Mouse (Mus musculus) kidney, adult 2 months (tissue): Measurements from ENCODE around the gene Tvp23b. TPM values are rescaled to one million over a fixed set of nuclear protein-coding genes. Genes with fewer than 3 reads are reported as not detected.

Experiments used
- DNase-seq: peaks from one replicate; pipeline ENCODE4 v3.0.0; 2021
- H3K27ac ChIP-seq: fragments of 200-500 bp; 2 replicates; pipeline ENCODE4 v1.5.1; 2012; ENCODE audit warnings: low read depth, low read length, control low read depth, inconsistent platforms; ENCODE audit not compliant: insufficient read depth
- H3K27me3 ChIP-seq: fragments of 200-500 bp; replicated peaks from 2 replicates; pipeline ENCODE4 v1.6.1; 2012; ENCODE audit warnings: mild to moderate bottlenecking, moderate library complexity, low read length, inconsistent platforms; ENCODE audit not compliant: control insufficient read depth, insufficient read depth
- H3K36me3 ChIP-seq: fragments of 200-500 bp; 2 replicates; pipeline ENCODE4 v1.6.1; 2012; ENCODE audit warnings: mild to moderate bottlenecking, moderate library complexity, low read length, inconsistent platforms; ENCODE audit not compliant: control insufficient read depth, insufficient read depth
- H3K4me1 ChIP-seq: fragments of 200-500 bp; 2 replicates; pipeline ENCODE4 v1.6.1; 2011; ENCODE audit warnings: low read length; ENCODE audit not compliant: control insufficient read depth, insufficient read depth
- H3K4me3 ChIP-seq: fragments of 200-500 bp; 2 replicates; pipeline ENCODE4 v1.5.1; 2011; ENCODE audit warnings: mild to moderate bottlenecking, low read depth, low read length, control low read depth; ENCODE audit not compliant: insufficient read depth
- CTCF ChIP-seq: fragments of 200-500 bp; conservative IDR thresholded peaks from 2 replicates; pipeline ENCODE4 v1.5.1; 2011; ENCODE audit warnings: low read depth, mild to moderate bottlenecking, control low read depth, low read length, moderate library complexity, mixed read lengths; ENCODE audit not compliant: insufficient read depth, insufficient read length
- POLR2A ChIP-seq: fragments of 200-500 bp; IDR thresholded peaks from one replicate; pipeline ENCODE4 v1.6.1; 2011; ENCODE audit warnings: low read depth, low read length, control low read depth
- WGBS: fragments of 180-500 bp; shearing (Covaris S2); methylation state at CpG from one replicate; pipeline ENCODE4 v1.1.7; 2018; 5-methylcytosine and 5-hydroxymethylcytosine counted together
- polyA plus RNA-seq: library from polyadenylated mRNA; depleted of rRNA; stranded (reverse); fragments of >200 nt; gene quantifications from 2 replicates; pipeline ENCODE4 v1.2.3, GENCODE M21; 2012

Gene Tvp23b
- polyA plus RNA-seq, 1 experiment = 26.1 TPM

DNA sequence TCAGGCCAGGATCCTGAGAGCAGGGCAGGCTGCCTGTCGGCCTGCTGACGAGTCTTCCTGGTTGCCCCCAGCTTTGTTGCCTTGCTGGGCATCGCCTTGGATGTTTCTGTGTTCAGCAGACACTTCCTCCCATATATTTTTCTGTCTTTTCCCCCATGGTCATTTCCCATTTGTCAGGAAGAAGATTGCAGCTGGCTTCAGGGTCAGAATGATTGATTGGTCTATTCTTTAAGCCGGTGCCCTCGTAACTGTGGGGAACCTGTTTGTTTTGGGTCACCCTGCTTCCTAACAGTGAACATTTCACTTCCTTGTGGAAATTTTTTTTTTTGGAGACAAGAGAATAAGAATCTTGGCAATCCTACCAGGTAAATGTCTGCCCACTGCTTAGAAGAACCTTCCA is 6.1 kb downstream of the Tvp23b start:
- Histone ChIP-seq H3K27me3 (no peaks in the 10 kb centered on the region), H3K27ac (peak overlapping the region; percentile 21; the same call in 1 of the 2 replicates), H3K4me3 (no peak overlapping the region), H3K36me3 (peaks cover 3% of the 10 kb centered on the region), H3K4me1 (no peaks in the 10 kb centered on the region)
- 63% methylated on average over 5 of the region's 5 CpGs for WGBS
- TF ChIP-seq POLR2A = no peak
- TF ChIP-seq CTCF = no peak
- peak; percentile 51 for DNase-seq

- H3K27me3 ChIP-seq = no peaks in the 10 kb centered on the region
- no peaks in the 10 kb centered on the region for H3K4me1 ChIP-seq
- H3K36me3 ChIP-seq = peaks cover 3% of the 10 kb centered on the region
- no peak overlapping the region for H3K27ac ChIP-seq
- TF ChIP-seq POLR2A (no peak), CTCF (no peak)
- no peak overlapping the region for H3K4me3 ChIP-seq
- WGBS = 82% methylated on average over 4 of the region's 4 CpGs
- no peak for DNase-seq
Observed at GRCm38 (mm10) chr11:62890796-62891195, 11.5 kb downstream of the Tvp23b start.

GRCm38 (mm10) chr11:62891763-62892162 is 12.5 kb downstream of the Tvp23b start:
- Histone ChIP-seq H3K4me3 (no peak overlapping the region), H3K36me3 (peaks cover 1% of the 10 kb centered on the region), H3K27me3 (no peaks in the 10 kb centered on the region), H3K27ac (no peak overlapping the region), H3K4me1 (no peaks in the 10 kb centered on the region)
- TF ChIP-seq POLR2A (no peak), CTCF (no peak)
- DNase-seq = no peak
- 92% methylated on average over 11 of the region's 11 CpGs for WGBS

GRCm38 (mm10) chr11:62901699-62902323 is 22.6 kb downstream of the Tvp23b start:
- 30% methylated on average over 12 of the region's 12 CpGs for WGBS
- H3K4me1 ChIP-seq = no peaks in the 10 kb centered on the region

DNA sequence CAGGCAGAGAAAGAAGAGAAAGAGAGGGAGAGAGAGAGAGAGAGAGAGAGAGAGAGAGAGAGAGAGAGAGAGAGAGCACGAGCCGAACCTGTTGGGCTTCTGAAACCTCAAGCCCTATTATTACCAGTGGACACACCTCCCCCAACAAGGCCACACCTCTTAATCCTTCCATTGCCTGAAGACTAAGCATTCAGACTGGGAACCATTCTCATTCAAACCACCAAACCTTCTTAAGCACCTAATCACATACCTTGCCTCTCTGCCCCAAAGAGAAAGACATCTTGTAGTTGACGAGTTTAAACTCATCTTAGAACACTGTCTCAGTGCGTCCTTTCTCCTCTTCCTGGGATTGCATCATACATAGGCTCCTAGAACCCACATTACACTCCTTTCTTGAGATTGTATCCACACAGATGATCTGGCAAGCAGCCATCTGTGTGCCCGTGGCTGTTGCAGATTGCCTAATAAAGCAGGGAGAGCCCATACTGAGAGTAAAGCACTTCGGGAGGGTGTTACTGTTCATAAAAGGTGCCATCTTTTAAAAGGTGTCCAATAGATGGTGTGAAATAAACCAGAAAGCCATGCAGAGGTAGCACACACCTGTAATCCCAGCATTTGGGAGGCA is 24.7 kb downstream of the Tvp23b start:
- H3K4me1 ChIP-seq = no peaks in the 10 kb centered on the region
- DNase-seq = no peak
- no peak overlapping the region for H3K27ac ChIP-seq
- no peaks in the 10 kb centered on the region for H3K36me3 ChIP-seq
- TF ChIP-seq CTCF (no peak), POLR2A (no peak)
- H3K27me3 ChIP-seq = no peaks in the 10 kb centered on the region
- WGBS = 87% methylated on average over 6 of the region's 6 CpGs
- no peak overlapping the region for H3K4me3 ChIP-seq

More at GRCm38 (mm10) chr11:62901699-62902323, 22.6 kb downstream of the Tvp23b start:
- Histone ChIP-seq H3K36me3 (no peaks in the 10 kb centered on the region), H3K4me3 (no peak overlapping the region), H3K27me3 (no peaks in the 10 kb centered on the region), H3K27ac (no peak overlapping the region)
- no peak for TF ChIP-seq POLR2A
- TF ChIP-seq CTCF = peak; percentile 32; the same call in 1 of the 2 replicates
- DNase-seq = peak; percentile 82

GRCm38 (mm10) chr11:62909720-62910306 is 30.6 kb downstream of the Tvp23b start:
- no peak for DNase-seq
- Histone ChIP-seq H3K27ac (no peak overlapping the region), H3K4me1 (no peaks in the 10 kb centered on the region), H3K27me3 (no peaks in the 10 kb centered on the region), H3K36me3 (no peaks in the 10 kb centered on the region), H3K4me3 (no peak overlapping the region)
- TF ChIP-seq CTCF = 0 out of 2 replicates have a peak, but pooled peaks have one; percentile 17
- no peak for TF ChIP-seq POLR2A
- WGBS = 81% methylated on average over 3 of the region's 3 CpGs

- Histone ChIP-seq H3K4me1 (no peaks in the 10 kb centered on the region), H3K36me3 (no peaks in the 10 kb centered on the region), H3K27me3 (no peaks in the 10 kb centered on the region), H3K4me3 (no peak overlapping the region), H3K27ac (no peak overlapping the region)
- DNase-seq = no peak
- WGBS = 45% methylated on average over 8 of the region's 8 CpGs
- TF ChIP-seq POLR2A (no peak), CTCF (no peak)
Observed at GRCm38 (mm10) chr11:62911362-62911761, 32.1 kb downstream of the Tvp23b start.
